9 mouse cellular contexts compared by ENCODE assay signal in the genomic region with DNA sequence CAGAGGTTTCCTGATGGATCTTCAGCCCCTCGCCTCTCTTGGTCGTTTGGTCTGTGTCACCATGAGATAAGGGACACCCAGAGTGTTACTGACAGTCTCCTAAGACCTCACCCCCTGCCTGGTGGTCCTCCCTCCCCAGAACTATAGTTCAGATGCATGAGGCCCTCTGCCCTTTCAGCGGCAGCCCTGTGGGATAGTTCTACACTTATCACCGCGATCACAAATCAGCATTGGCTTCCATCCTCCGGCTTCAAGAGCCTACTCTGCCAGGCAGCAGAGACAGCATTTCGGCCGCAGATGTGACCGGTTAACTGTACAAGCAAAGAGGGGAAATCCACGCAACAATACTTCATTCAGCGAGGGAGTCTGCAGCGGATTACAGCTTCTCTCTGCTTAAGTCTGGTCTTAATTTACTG.
DNase-seq lines count a peak whose midpoint lies in the region; ATAC-seq and TF ChIP-seq lines count a peak whose summit lies in the region.
"Had no signal": no experiment of that assay in that cellular context is flagged by ENCODE, and none has a peak within 500 bp of the region (broad histone marks: within the 10 kb centered on the region; RNA-seq: fewer than 3 reads in every experiment).

No protein-coding gene starts in this region.

- no peak for DNase-seq in lung, postnatal 0 days (ENCODE audit: low spot score)
- no peak for DNase-seq in lung, postnatal 14 days
- no peak for DNase-seq in liver, postnatal 0 days
- DNase-seq in natural killer cell, adult 2 months (ENCODE audit: low spot score in 2 of 2) = no peak
- no peak for DNase-seq in adrenal gland, postnatal 25 days
- no peak for DNase-seq in left cerebral cortex, adult 8-10 months (ENCODE audit: low spot score in 2 of 2)
- DNase-seq: kidney, adult 18-20 months had no signal

- H3K9ac ChIP-seq in lung, postnatal 0 days (replicated peaks; ENCODE audit: low read depth) = no peak overlapping the region
- H3K9ac ChIP-seq in hindbrain, embryonic 12.5 days = no peak overlapping the region
- no peak overlapping the region for H3K9ac ChIP-seq in liver, postnatal 0 days (replicated peaks)

- no peaks in the 10 kb centered on the region for H3K4me1 ChIP-seq in lung, postnatal 0 days (ENCODE audit: insufficient read depth, low read depth, low read length)
- peaks cover 4% of the 10 kb centered on the region for H3K4me1 ChIP-seq in hindbrain, embryonic 12.5 days
- H3K4me1 ChIP-seq in liver, postnatal 0 days (ENCODE audit: insufficient read depth) = 0 out of 2 replicates have a peak, but pooled peaks cover 4% of the 10 kb centered on the region

- no peak overlapping the region for H3K27ac ChIP-seq in lung, postnatal 0 days (ENCODE audit: low read length)
- H3K27ac ChIP-seq in hindbrain, embryonic 12.5 days = no peak overlapping the region
- H3K27ac ChIP-seq in liver, postnatal 0 days (ENCODE audit: low read depth) = no peak overlapping the region

- ATAC-seq in lung, postnatal 0 days = no peak
- ATAC-seq in hindbrain, embryonic 12.5 days (ENCODE audit: low FRiP score) = no peak
- ATAC-seq in liver, postnatal 0 days = no peak
- ATAC-seq: Patski had no signal

- H3K4me2 ChIP-seq in lung, postnatal 0 days (replicated peaks; ENCODE audit: low read depth, low read length) = peak overlapping the region; percentile 28
- H3K4me2 ChIP-seq in hindbrain, embryonic 12.5 days (replicated peaks) = peak overlapping the region; percentile 11; the same call in 1 of the 2 replicates
- H3K4me2 ChIP-seq in liver, postnatal 0 days (ENCODE audit: low read depth, low read length) = peak overlapping the region; percentile 6; the same call in 1 of the 2 replicates

- H3K27me3 ChIP-seq in lung, postnatal 0 days (replicated peaks; ENCODE audit: insufficient read depth, low read length) = no peaks in the 10 kb centered on the region
- H3K27me3 ChIP-seq in hindbrain, embryonic 12.5 days = no peaks in the 10 kb centered on the region
- H3K27me3 ChIP-seq in liver, postnatal 0 days (ENCODE audit: insufficient read depth, low read length) = no peaks in the 10 kb centered on the region
- H3K27me3 ChIP-seq: Patski had no signal

- no peaks in the 10 kb centered on the region for H3K36me3 ChIP-seq in lung, postnatal 0 days (ENCODE audit: insufficient read depth, low read length)
- H3K36me3 ChIP-seq in hindbrain, embryonic 12.5 days = no peaks in the 10 kb centered on the region
- no peaks in the 10 kb centered on the region for H3K36me3 ChIP-seq in liver, postnatal 0 days (replicated peaks; ENCODE audit: insufficient read depth, low read length)

- 22% methylated on average over 12 of the region's 12 CpGs for WGBS in lung, postnatal 0 days
- 39% methylated on average over 12 of the region's 12 CpGs for WGBS in hindbrain, embryonic 12.5 days
- WGBS in liver, postnatal 0 days (ENCODE audit: insufficient replicate concordance) = 28% methylated on average over 12 of the region's 12 CpGs

- no peak for TF ChIP-seq EP300 in lung, postnatal 0 days (IDR thresholded peaks at IDR 0.05)
- no peak for TF ChIP-seq EP300 in liver, postnatal 0 days (IDR thresholded peaks at IDR 0.05; ENCODE audit: low read depth)

- TF ChIP-seq CTCF in lung, postnatal 0 days (IDR thresholded peaks at IDR 0.05) = no peak
- TF ChIP-seq CTCF in liver, postnatal 0 days (IDR thresholded peaks at IDR 0.05; ENCODE audit: low read depth) = no peak

- no peaks in the 10 kb centered on the region for H3K9me3 ChIP-seq in lung, postnatal 0 days (ENCODE audit: low read length)
- no peaks in the 10 kb centered on the region for H3K9me3 ChIP-seq in hindbrain, embryonic 12.5 days (replicated peaks)
- H3K9me3 ChIP-seq in liver, postnatal 0 days (ENCODE audit: low read length) = no peaks in the 10 kb centered on the region

- H3K4me3 ChIP-seq in lung, postnatal 0 days (ENCODE audit: low read depth, low read length) = no peak overlapping the region
- H3K4me3 ChIP-seq in hindbrain, embryonic 12.5 days = no peak overlapping the region
- no peak overlapping the region for H3K4me3 ChIP-seq in liver, postnatal 0 days (ENCODE audit: low read depth, low read length)
